Mouse (Mus musculus) right cerebral cortex, postnatal 25 days (tissue): Measurements from ENCODE around the gene Ypel2.
"Not testable (repeated sequence)": the region's sequence is repeated elsewhere in the genome, so short reads cannot be mapped to it uniquely, and the experiment has no call there.

Experiments used
- DNase-seq: peaks from one replicate; pipeline ENCODE4 v3.0.0; 2022

Ypel2 gene

GRCm38 (mm10) chr11:86993041-86994037 lies at the start of gene Ypel2:
TSS of gene Ypel2 (minus strand) at chr11:86993707.
- DNase-seq = peak; percentile 98

GRCm38 (mm10) chr11:87043052-87043451 lies 49.5 kb upstream of the Ypel2 start:
- no peak for DNase-seq

- no peak for DNase-seq
These were observed 45.9 kb upstream of the Ypel2 start for GRCm38 (mm10) chr11:87039307-87039963.

- no peak for DNase-seq
These were observed 42.7 kb upstream of the Ypel2 start for GRCm38 (mm10) chr11:87036180-87036579.

GRCm38 (mm10) chr11:87028212-87028611 lies 34.7 kb upstream of the Ypel2 start:
- no peak for DNase-seq

GRCm38 (mm10) chr11:87026096-87026875 lies 32.8 kb upstream of the Ypel2 start:
- no peak for DNase-seq

GRCm38 (mm10) chr11:87025351-87025750 lies 31.8 kb upstream of the Ypel2 start:
- no peak for DNase-seq

- DNase-seq = not testable (repeated sequence)
These were observed 29.7 kb upstream of the Ypel2 start for GRCm38 (mm10) chr11:87023240-87023639.

GRCm38 (mm10) chr11:87022765-87023164 lies 29.3 kb upstream of the Ypel2 start:
- no peak for DNase-seq

GRCm38 (mm10) chr11:87021551-87021950 lies 28.0 kb upstream of the Ypel2 start:
- no peak for DNase-seq

GRCm38 (mm10) chr11:87020449-87020848 lies 26.9 kb upstream of the Ypel2 start:
- DNase-seq = no peak

- DNase-seq = no peak
These were observed 25.9 kb upstream of the Ypel2 start for GRCm38 (mm10) chr11:87019431-87019830.

GRCm38 (mm10) chr11:87018081-87018480 lies 24.6 kb upstream of the Ypel2 start:
- DNase-seq = no peak

GRCm38 (mm10) chr11:87015691-87016090 lies 22.2 kb upstream of the Ypel2 start:
- no peak for DNase-seq

GRCm38 (mm10) chr11:87010476-87010875 lies 17.0 kb upstream of the Ypel2 start:
- peak; percentile 38 for DNase-seq

- no peak for DNase-seq
These were observed 13.9 kb upstream of the Ypel2 start for GRCm38 (mm10) chr11:87007371-87007770.

GRCm38 (mm10) chr11:87004960-87005755 lies 11.7 kb upstream of the Ypel2 start:
- no peak for DNase-seq

GRCm38 (mm10) chr11:87002078-87002829 lies 8.7 kb upstream of the Ypel2 start:
- no peak for DNase-seq

GRCm38 (mm10) chr11:87001217-87001616 lies 7.7 kb upstream of the Ypel2 start:
- DNase-seq = no peak

GRCm38 (mm10) chr11:86996266-86996665 lies 2.8 kb upstream of the Ypel2 start:
- DNase-seq = no peak

GRCm38 (mm10) chr11:86995625-86996221 lies 2.2 kb upstream of the Ypel2 start:
- peak; percentile 69 for DNase-seq
